ENCODE assay signal across 8 mouse cellular contexts in genomic region chr7:25132318-25132960, GRCm38 (mm10). TPM values are rescaled to one million over a fixed set of nuclear protein-coding genes. Genes with fewer than 3 reads are reported as not detected.
A peak's percentile ranks its signal among the peaks of the same experiment; 100 is the strongest.
DNase-seq lines count a peak whose midpoint lies in the region; ATAC-seq and TF ChIP-seq lines count a peak whose summit lies in the region.

No protein-coding gene starts in this region.

- peaks cover 21% of the 10 kb centered on the region for H3K27me3 ChIP-seq in lung, postnatal 0 days (replicated peaks; ENCODE audit: insufficient read depth, low read length)
- peaks cover 80% of the 10 kb centered on the region for H3K27me3 ChIP-seq in heart, embryonic 13.5 days (replicated peaks)
- peaks cover 63% of the 10 kb centered on the region for H3K27me3 ChIP-seq in liver, embryonic 13.5 days
- H3K27me3 ChIP-seq in neural tube, embryonic 15.5 days (replicated peaks): no peaks in the 10 kb centered on the region

- no peak overlapping the region; the same call in 1 of the 2 replicates for H3K4me2 ChIP-seq in lung, postnatal 0 days (replicated peaks; ENCODE audit: low read depth, low read length)
- peak overlapping the region; percentile 48 for H3K4me2 ChIP-seq in heart, embryonic 13.5 days
- H3K4me2 ChIP-seq in liver, embryonic 13.5 days: peak overlapping the region; percentile 59
- peak overlapping the region; percentile 73; the same call in 1 of the 2 replicates for H3K4me2 ChIP-seq in neural tube, embryonic 15.5 days

- no peak overlapping the region for H3K27ac ChIP-seq in lung, postnatal 0 days (ENCODE audit: low read length)
- H3K27ac ChIP-seq in heart, embryonic 13.5 days (replicated peaks): no peak overlapping the region
- no peak overlapping the region for H3K27ac ChIP-seq in liver, embryonic 13.5 days
- no peak overlapping the region for H3K27ac ChIP-seq in neural tube, embryonic 15.5 days (replicated peaks)

- H3K4me3 ChIP-seq in lung, adult 2 months (replicated peaks; ENCODE audit: extremely low read depth, low read depth, low read length): peak overlapping the region; percentile 39
- H3K4me3 ChIP-seq in lung, postnatal 0 days (ENCODE audit: low read depth, low read length): no peak overlapping the region
- peak overlapping the region; percentile 24 for H3K4me3 ChIP-seq in heart, embryonic 13.5 days
- H3K4me3 ChIP-seq in liver, embryonic 13.5 days (replicated peaks): peak overlapping the region; percentile 43
- no peak overlapping the region for H3K4me3 ChIP-seq in neural tube, embryonic 15.5 days (replicated peaks)

- H3K4me1 ChIP-seq in lung, adult 2 months (ENCODE audit: control insufficient read depth, insufficient read depth, low read length): no peaks in the 10 kb centered on the region
- no peaks in the 10 kb centered on the region for H3K4me1 ChIP-seq in lung, postnatal 0 days (ENCODE audit: insufficient read depth, low read depth, low read length)
- 0 out of 2 replicates have a peak, but pooled peaks cover 2% of the 10 kb centered on the region for H3K4me1 ChIP-seq in heart, embryonic 13.5 days
- peaks cover 24% of the 10 kb centered on the region for H3K4me1 ChIP-seq in liver, embryonic 13.5 days (replicated peaks)
- peaks cover 33% of the 10 kb centered on the region for H3K4me1 ChIP-seq in neural tube, embryonic 15.5 days

- TF ChIP-seq POLR2A in lung, adult 2 months (IDR thresholded peaks at IDR 0.05; ENCODE audit: borderline replicate concordance, extremely low read depth, low read depth, low read length): no peak

- no peak overlapping the region for H3K9ac ChIP-seq in lung, postnatal 0 days (replicated peaks; ENCODE audit: low read depth)
- peak overlapping the region; percentile 50 for H3K9ac ChIP-seq in heart, embryonic 13.5 days
- peak overlapping the region; percentile 47; the same call in 1 of the 2 replicates for H3K9ac ChIP-seq in liver, embryonic 13.5 days
- H3K9ac ChIP-seq in neural tube, embryonic 15.5 days (replicated peaks): 0 out of 2 replicates have a peak overlapping the region, but pooled peaks have one; percentile 10

- no peak for TF ChIP-seq EP300 in lung, postnatal 0 days (IDR thresholded peaks at IDR 0.05)

- DNase-seq in lung, adult 2 months: peak; percentile 8
- no peak for DNase-seq in lung, postnatal 0 days (ENCODE audit: low spot score)
- no peak for DNase-seq in liver, embryonic 13.5 days
- no peak for DNase-seq in embryo, embryonic 10 days (ENCODE audit: low spot score)
- no peak for DNase-seq in urinary bladder, postnatal 10 days (ENCODE audit: low spot score)
- no peak for DNase-seq in adrenal gland, adult 8-10 months

- ATAC-seq in lung, postnatal 0 days: no peak
- ATAC-seq in heart, embryonic 13.5 days (ENCODE audit: extremely low read depth, insufficient number of reproducible peaks, low FRiP score, low TSS enrichment): no peak
- peak; percentile 20; the same call in 1 of the 2 replicates for ATAC-seq in liver, embryonic 13.5 days (ENCODE audit: low read depth)
- ATAC-seq in neural tube, embryonic 15.5 days (ENCODE audit: low FRiP score): no peak

- no peak for TF ChIP-seq CTCF in lung, adult 2 months (IDR thresholded peaks at IDR 0.05; ENCODE audit: insufficient read depth, low read length)
- no peak for TF ChIP-seq CTCF in lung, postnatal 0 days (IDR thresholded peaks at IDR 0.05)

- H3K36me3 ChIP-seq in lung, postnatal 0 days (ENCODE audit: insufficient read depth, low read length): no peaks in the 10 kb centered on the region
- no peaks in the 10 kb centered on the region for H3K36me3 ChIP-seq in heart, embryonic 13.5 days
- H3K36me3 ChIP-seq in liver, embryonic 13.5 days: no peaks in the 10 kb centered on the region
- no peaks in the 10 kb centered on the region for H3K36me3 ChIP-seq in neural tube, embryonic 15.5 days

- H3K9me3 ChIP-seq in lung, postnatal 0 days (ENCODE audit: low read length): no peaks in the 10 kb centered on the region
- peaks cover 4% of the 10 kb centered on the region; the same call in 1 of the 2 replicates for H3K9me3 ChIP-seq in heart, embryonic 13.5 days
- H3K9me3 ChIP-seq in liver, embryonic 13.5 days (replicated peaks): peaks cover 3% of the 10 kb centered on the region; the same call in 1 of the 2 replicates
- H3K9me3 ChIP-seq in neural tube, embryonic 15.5 days (replicated peaks): no peaks in the 10 kb centered on the region; the same call in 1 of the 2 replicates

- 5% methylated on average over 25 of the region's 25 CpGs for WGBS in lung, adult 2 months
- 7% methylated on average over 25 of the region's 25 CpGs for WGBS in lung, postnatal 0 days
- 8% methylated on average over 25 of the region's 25 CpGs for WGBS in heart, embryonic 13.5 days
- WGBS in liver, embryonic 13.5 days (ENCODE audit: insufficient replicate concordance): 4% methylated on average over 25 of the region's 25 CpGs
- 10% methylated on average over 25 of the region's 25 CpGs for WGBS in neural tube, embryonic 15.5 days

RNA-seq across cellular contexts. Expression of gene Pou2f2, which starts 47.1 kb away (rescaled TPM):
- polyA plus RNA-seq in lung, adult 2 months (2012; rRNA removed): 6.0 and 6.1 TPM in 2 replicates
- polyA plus RNA-seq in lung, postnatal 0 days (2015; fragmentation: Nextera tagmentation; extraction: Ambion mirVana): 0.98 and 1.4 TPM in 2 replicates
- 0.43 and 0.51 TPM in 2 replicates for polyA plus RNA-seq in heart, embryonic 13.5 days (2015; fragmentation: Nextera tagmentation; extraction: Ambion mirVana)
- 1.5 and 1.6 TPM in 2 replicates for polyA plus RNA-seq in liver, embryonic 13.5 days (2015; fragmentation: Nextera tagmentation; extraction: Ambion mirVana)
- polyA plus RNA-seq in neural tube, embryonic 15.5 days (2015; fragmentation: Nextera tagmentation; extraction: Ambion mirVana): 19.5 and 24.1 TPM in 2 replicates
- 1 to 10 TPM in 3 of 4 experiments, under 1 TPM in 1; 0.90 to 3.5 (median 1.7) TPM for total RNA-seq in adrenal gland, adult 8-10 months (2022)

Comparison
In these comparisons a context has a peak if more than half of its experiments do, and no peak if none do; other contexts are left out.
1. H3K4me3 ChIP-seq: peak in lung, adult 2 months (single experiment), heart, embryonic 13.5 days (single experiment) and liver, embryonic 13.5 days (single experiment); none in lung, postnatal 0 days (single experiment) and neural tube, embryonic 15.5 days (single experiment).